Mouse (Mus musculus) CH12.LX (cell line): ENCODE measurements around the gene Itpr1. TPM values are rescaled to one million over a fixed set of nuclear protein-coding genes. Genes with fewer than 3 reads are reported as not detected.

Experiments
- DNase-seq: peaks from one replicate; pipeline ENCODE4 v3.0.0-alpha.2; 2013; ENCODE audit errors: extremely low read depth
- H3K27ac ChIP-seq: 2 replicates; pipeline ENCODE4 v1.5.1; 2012; ENCODE audit warnings: low read depth, mild to moderate bottlenecking, control low read depth, moderate library complexity; ENCODE audit not compliant: insufficient read depth
- H3K27me3 ChIP-seq: replicated peaks from 2 replicates; pipeline ENCODE3; 2012; ENCODE audit warnings: inconsistent platforms
- H3K36me3 ChIP-seq, 2 experiments: replicated peaks in 1 of 2; 2 replicates each; pipeline versions ENCODE3 to v1.6.1; 2012; ENCODE audit warnings: inconsistent platforms in 1 of 2, low read length in 1 of 2, mild to moderate bottlenecking in 1 of 2, mixed read lengths in 1 of 2, moderate library complexity in 1 of 2; ENCODE audit not compliant: control insufficient read depth in 1 of 2, insufficient read depth in 1 of 2
- H3K4me1 ChIP-seq, 2 experiments: 2 replicates each; pipeline ENCODE4 v1.6.1; 2012; ENCODE audit warnings: inconsistent platforms in 1 of 2, moderate library complexity in 1 of 2; ENCODE audit not compliant: insufficient read depth in 2 of 2, control insufficient read depth in 1 of 2
- H3K4me2 ChIP-seq: 2 replicates; pipeline ENCODE4 v1.6.1; 2012; ENCODE audit warnings: low read depth, mild to moderate bottlenecking, control low read depth; ENCODE audit not compliant: poor library complexity, insufficient read depth, severe bottlenecking
- H3K4me3 ChIP-seq, 3 experiments: fragments of 150-350 bp in 1 of 3; sonication (generic) in 1 of 3; replicated peaks in 1 of 3; 2 replicates each; pipeline versions ENCODE3 to v1.5.1; 2011 to 2012; ENCODE audit warnings: low read depth in 2 of 3, low read length in 2 of 3, mild to moderate bottlenecking in 2 of 3, moderate library complexity in 2 of 3, control low read depth in 1 of 3, improper control_type of control experiment in 1 of 3, inconsistent platforms in 1 of 3, mixed read lengths in 1 of 3; ENCODE audit not compliant: poor library complexity in 1 of 3
- H3K79me2 ChIP-seq: replicated peaks from 2 replicates; pipeline ENCODE4 v1.6.1; 2012; ENCODE audit warnings: mild to moderate bottlenecking, moderate library complexity; ENCODE audit not compliant: control insufficient read depth, poor library complexity, insufficient read depth, severe bottlenecking; ENCODE audit errors: extremely low read depth
- H3K9ac ChIP-seq: 2 replicates; pipeline ENCODE4 v1.6.1; 2012; ENCODE audit warnings: low read depth, mild to moderate bottlenecking, control low read depth, moderate library complexity; ENCODE audit not compliant: insufficient read depth
- H3K9me3 ChIP-seq: replicated peaks from 2 replicates; pipeline ENCODE3; 2012; ENCODE audit warnings: low read length, inconsistent platforms, mixed read lengths
- BHLHE40 ChIP-seq: IDR thresholded peaks from 2 replicates; pipeline ENCODE4 v1.6.1; 2011; ENCODE audit warnings: mild to moderate bottlenecking, low read depth, low read length, improper control_type of control experiment
- E2F4 ChIP-seq: IDR thresholded peaks from 2 replicates; pipeline ENCODE4 v1.6.1; 2011; ENCODE audit warnings: low read depth, low read length, improper control_type of control experiment; ENCODE audit not compliant: insufficient replicate concordance
- ELF1 ChIP-seq: IDR thresholded peaks from 2 replicates; pipeline ENCODE4 v1.6.1; 2014; ENCODE audit warnings: low read depth, mild to moderate bottlenecking, inconsistent platforms, low read length, improper control_type of control experiment
- EP300 ChIP-seq: IDR thresholded peaks from 2 replicates; pipeline ENCODE4 v1.6.1; 2011; ENCODE audit warnings: low read length, improper control_type of control experiment
- HCFC1 ChIP-seq: IDR thresholded peaks from 2 replicates; pipeline ENCODE4 v1.6.1; 2012; ENCODE audit warnings: low read depth, mild to moderate bottlenecking, inconsistent platforms, low read length, improper control_type of control experiment
- JUND ChIP-seq: conservative IDR thresholded peaks from 2 replicates; pipeline ENCODE4 v1.6.1; 2011; ENCODE audit warnings: low read depth, low read length, improper control_type of control experiment
- KAT2A ChIP-seq: IDR thresholded peaks from 2 replicates; pipeline ENCODE4 v1.6.1; 2012; ENCODE audit warnings: low read length, improper control_type of control experiment, inconsistent platforms; ENCODE audit not compliant: insufficient replicate concordance
- MAX ChIP-seq: IDR thresholded peaks from 2 replicates; pipeline ENCODE4 v1.6.1; 2011; ENCODE audit warnings: low read length, improper control_type of control experiment
- MAZ ChIP-seq: IDR thresholded peaks from 2 replicates; pipeline ENCODE4 v1.6.1; 2012; ENCODE audit warnings: low read depth, mild to moderate bottlenecking, inconsistent platforms, low read length, improper control_type of control experiment, moderate library complexity
- MXI1 ChIP-seq: IDR thresholded peaks from 2 replicates; pipeline ENCODE4 v1.6.1; 2011; ENCODE audit warnings: mild to moderate bottlenecking, low read depth, low read length, improper control_type of control experiment
- NELFE ChIP-seq: IDR thresholded peaks from 2 replicates; pipeline ENCODE4 v1.6.1; 2011; ENCODE audit warnings: low read depth, low read length, improper control_type of control experiment
- NRF1 ChIP-seq: IDR thresholded peaks from 2 replicates; pipeline ENCODE4 v1.6.1; 2014; ENCODE audit warnings: low read depth, mild to moderate bottlenecking, inconsistent platforms, low read length, improper control_type of control experiment, moderate library complexity
- POLR2A ChIP-seq: IDR thresholded peaks from 2 replicates; pipeline ENCODE4 v1.6.1; 2011; ENCODE audit warnings: low read depth, mild to moderate bottlenecking, improper control_type of control experiment, low read length
- RAD21 ChIP-seq: IDR thresholded peaks from 2 replicates; pipeline ENCODE4 v1.6.1; 2011; ENCODE audit warnings: low read depth, mild to moderate bottlenecking, low read length, improper control_type of control experiment, moderate library complexity
- RCOR1 ChIP-seq: conservative IDR thresholded peaks from 2 replicates; pipeline ENCODE4 v1.6.1; 2012; ENCODE audit warnings: low read depth, mild to moderate bottlenecking, inconsistent platforms, low read length, improper control_type of control experiment
- SMC3 ChIP-seq: IDR thresholded peaks from 2 replicates; pipeline ENCODE4 v1.6.1; 2011; ENCODE audit warnings: low read depth, low read length, improper control_type of control experiment
- TBP ChIP-seq: conservative IDR thresholded peaks from 2 replicates; pipeline ENCODE4 v1.6.1; 2011; ENCODE audit warnings: low read depth, low read length, improper control_type of control experiment
- TCF12 ChIP-seq: IDR thresholded peaks from 2 replicates; pipeline ENCODE4 v1.6.1; 2014; ENCODE audit warnings: low read depth, mild to moderate bottlenecking, inconsistent platforms, low read length, improper control_type of control experiment
- USF1 ChIP-seq: IDR thresholded peaks from 2 replicates; pipeline ENCODE4 v1.6.1; 2014; ENCODE audit warnings: low read depth, mild to moderate bottlenecking, inconsistent platforms, low read length, improper control_type of control experiment
- ZC3H11A ChIP-seq: IDR thresholded peaks from 2 replicates; pipeline ENCODE4 v1.6.1; 2012; ENCODE audit warnings: low read depth, mild to moderate bottlenecking, inconsistent platforms, low read length, improper control_type of control experiment
- ZKSCAN1 ChIP-seq: IDR thresholded peaks from 2 replicates; pipeline ENCODE4 v1.6.1; 2012; ENCODE audit warnings: low read depth, inconsistent platforms, low read length, improper control_type of control experiment, borderline replicate concordance
- ZMIZ1 ChIP-seq: IDR thresholded peaks from 2 replicates; pipeline ENCODE4 v1.6.1; 2012; ENCODE audit warnings: low read depth, mild to moderate bottlenecking, inconsistent platforms, low read length, improper control_type of control experiment
- dilution Hi-C: fragments of 300-500 bp; cut with MboI; formaldehyde crosslinking; loops from 2 replicates; pipeline ENCODE4 v1.14.3; 2020; ENCODE audit warnings: low sequenced_read_pairs; ENCODE audit not compliant: extremely low pct_unique_long_range_greater_than_20kb, extremely low pct_ligation_motif_present
- in situ Hi-C: fragments of 300-500 bp; cut with MboI; formaldehyde crosslinking; loops from 3 replicates; pipeline ENCODE4 v1.14.3; 2019; ENCODE audit warnings: low sequenced_read_pairs, low pct_ligation_motif_present, low pct_unique_long_range_greater_than_20kb, mixed read lengths
- polyA plus RNA-seq: library from polyadenylated mRNA; unstranded; fragments of >175 nt; gene quantifications from 2 replicates; pipeline ENCODE4 v1.2.1, GENCODE M21; 2012; ENCODE audit warnings: low read depth; ENCODE audit not compliant: insufficient read length
- total RNA-seq, 2 experiments: library from RNA; depleted of rRNA; stranded (reverse); fragments of 300-350 nt in 1 of 2; fragments of >200 nt in 1 of 2; gene quantifications; 2 replicates each; pipeline ENCODE4 v1.2.3; 2012 to 2014

Itpr1 gene
- total and polyA plus RNA-seq, 3 experiments, result 42.8 to 73.1 (median 53.4) TPM

DNA sequence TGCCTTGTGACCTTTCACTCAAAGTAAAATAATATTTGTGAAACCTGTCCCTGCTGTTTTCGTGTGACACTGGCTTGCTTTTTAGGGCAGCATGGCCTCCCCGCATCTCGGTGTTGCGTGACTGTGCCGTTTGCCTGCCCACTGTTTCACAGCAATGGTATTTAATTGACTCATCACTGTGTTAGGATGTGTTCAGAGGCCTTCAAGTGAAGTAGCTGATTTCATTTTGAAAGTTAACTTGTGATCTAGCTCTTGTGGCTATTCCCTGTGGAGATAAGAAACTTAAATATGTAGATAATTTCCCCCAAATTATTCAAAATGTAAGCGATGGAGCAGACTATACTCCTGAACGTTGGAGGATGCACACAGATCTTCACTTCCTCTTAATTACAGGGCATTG is 115.4 kb downstream of the Itpr1 start (continued):
- peak; percentile 59; the same call in 1 of the 2 replicates for TF ChIP-seq RCOR1
- TF ChIP-seq NRF1, result no peak
- TF ChIP-seq JUND, result peak; percentile 92
- TF ChIP-seq MXI1, result peak; percentile 78
- TF ChIP-seq ZKSCAN1, result no peak
- TF ChIP-seq ZC3H11A, result no peak

DNA sequence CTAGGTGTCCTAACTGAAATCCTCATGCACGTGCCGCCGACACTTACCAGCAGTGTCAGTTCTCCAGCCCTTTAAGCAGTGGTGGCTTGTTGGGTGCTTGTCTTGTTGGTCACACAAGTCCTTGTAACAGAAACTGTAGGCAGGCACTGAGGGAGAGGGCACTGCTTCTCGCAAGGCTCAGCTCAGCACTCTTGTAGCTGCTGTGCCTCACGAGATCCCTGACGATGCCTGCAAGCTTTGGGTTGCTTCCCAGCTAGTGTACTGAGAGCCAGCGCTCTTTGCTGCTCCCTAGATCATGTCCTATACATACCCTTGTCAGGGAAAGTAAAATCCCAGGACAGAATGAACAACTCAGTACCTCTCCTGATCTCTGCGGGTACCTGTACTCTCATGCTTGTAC is 117.6 kb downstream of the Itpr1 start:
- TF ChIP-seq POLR2A (no peak), SMC3 (no peak), RCOR1 (no peak), KAT2A (no peak), EP300 (no peak), USF1 (no peak), BHLHE40 (no peak), ZMIZ1 (no peak), MAZ (no peak), RAD21 (no peak), TCF12 (no peak), HCFC1 (no peak), ZC3H11A (no peak), NELFE (no peak), ELF1 (no peak), E2F4 (no peak), MAX (no peak), TBP (no peak)
- Histone ChIP-seq H3K36me3 (peaks cover 4 to 28% of the 10 kb centered on the region in 2 experiments), H3K79me2 (peaks cover 12% of the 10 kb centered on the region), H3K4me2 (no peak overlapping the region), H3K27me3 (no peaks in the 10 kb centered on the region), H3K9me3 (no peaks in the 10 kb centered on the region), H3K4me1 (peaks cover 25 to 88% of the 10 kb centered on the region in 2 experiments), H3K9ac (no peak overlapping the region), H3K27ac (peak overlapping the region; percentile 10; the same call in 1 of the 2 replicates), H3K4me3 (no peak overlapping the region)
- dilution Hi-C loops, result no loop called here
- in situ Hi-C loops, result no loop called here
- DNase-seq, result no peak
